Mouse (Mus musculus) stomach, postnatal 0 days (tissue): ENCODE results near the gene Tigar. TPM values are rescaled to one million over a fixed set of nuclear protein-coding genes. Genes with fewer than 3 reads are reported as not detected.

Experiments
- ATAC-seq: fragments of 200-750 bp; cut with Nextera tagmentation; 2 replicates; pipeline ENCODE4 v1.8.0; 2017; ENCODE audit not compliant: low FRiP score, low TSS enrichment
- DNase-seq: peaks from one replicate; pipeline ENCODE4 v3.0.0-alpha.2; 2016; ENCODE audit warnings: low spot score
- H3K27ac ChIP-seq: fragments of 300-500 bp; sonication (generic); replicated peaks from 2 replicates; pipeline ENCODE4 v1.5.1; 2014; ENCODE audit warnings: mild to moderate bottlenecking, control low read depth
- H3K27me3 ChIP-seq: fragments of 300-500 bp; sonication (generic); 2 replicates; pipeline ENCODE4 v1.6.1; 2014; ENCODE audit warnings: low read length; ENCODE audit not compliant: control insufficient read depth, insufficient read depth
- H3K36me3 ChIP-seq: fragments of 300-500 bp; sonication (generic); 2 replicates; pipeline ENCODE4 v1.6.1; 2014; ENCODE audit warnings: low read length, mixed read lengths; ENCODE audit not compliant: control insufficient read depth, insufficient read depth
- H3K4me1 ChIP-seq: fragments of 300-500 bp; sonication (generic); replicated peaks from 2 replicates; pipeline ENCODE4 v1.6.1; 2014; ENCODE audit warnings: antibody characterized with exemption; ENCODE audit not compliant: control insufficient read depth, insufficient read depth
- H3K4me2 ChIP-seq: fragments of 300-500 bp; sonication (generic); replicated peaks from 2 replicates; pipeline ENCODE4 v1.6.1; 2014; ENCODE audit warnings: low read depth, mild to moderate bottlenecking, control low read depth, moderate library complexity
- H3K4me3 ChIP-seq: fragments of 300-500 bp; sonication (generic); 2 replicates; pipeline ENCODE4 v1.5.1; 2014; ENCODE audit warnings: low read depth, low read length, control low read depth
- H3K9ac ChIP-seq: fragments of 300-500 bp; sonication (generic); 2 replicates; pipeline ENCODE4 v1.6.1; 2014; ENCODE audit warnings: mild to moderate bottlenecking, low read length, control low read depth, mixed read lengths
- H3K9me3 ChIP-seq: fragments of 300-500 bp; sonication (generic); 2 replicates; pipeline ENCODE4 v1.6.1; 2016; ENCODE audit warnings: low read length; ENCODE audit not compliant: control insufficient read depth
- CTCF ChIP-seq: IDR thresholded peaks from 2 replicates; pipeline ENCODE4 v1.5.1; 2016; ENCODE audit warnings: antibody characterized with exemption, low read depth, mild to moderate bottlenecking, moderate library complexity
- EP300 ChIP-seq: optimal IDR thresholded peaks from 2 replicates; pipeline ENCODE3; 2016; ENCODE audit warnings: antibody characterized with exemption
- WGBS: fragments of 180-500 bp; shearing (Covaris S2); extraction: QIAGEN DNeasy Blood & Tissue Kit; methylation state at CpG from one replicate; pipeline ENCODE4 v1.1.7; 2014; 5-methylcytosine and 5-hydroxymethylcytosine counted together
- polyA plus RNA-seq: library from polyadenylated mRNA; unstranded; fragments of >200 nt; fragmentation: Nextera tagmentation; extraction: Ambion mirVana; gene quantifications from 2 replicates; pipeline ENCODE4 v1.2.1, GENCODE M21; 2015

Gene Tigar
- polyA plus RNA-seq, 1 experiment from 2014 or later, result 4.1 TPM

DNA sequence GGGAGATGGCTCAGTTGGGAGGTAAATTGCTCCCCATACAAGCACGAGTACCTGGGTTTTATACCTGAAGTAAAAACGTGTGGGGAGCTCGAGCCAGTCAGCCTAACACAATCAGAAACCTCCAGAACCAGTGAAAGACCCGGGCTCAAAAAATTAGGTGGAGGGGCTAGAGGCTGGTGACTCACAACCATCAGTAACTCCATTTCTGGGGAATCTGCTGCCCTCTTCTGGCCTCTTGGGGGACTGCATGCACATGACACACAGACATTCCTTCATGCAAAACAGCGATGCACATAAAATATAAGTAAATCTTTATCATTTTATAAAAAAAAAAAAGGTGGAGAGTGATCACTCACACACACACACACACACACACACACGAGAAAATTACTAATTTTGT is 4.2 kb downstream of the Tigar start:
- Histone ChIP-seq H3K27ac (no peak overlapping the region), H3K4me3 (no peak overlapping the region), H3K9ac (no peak overlapping the region), H3K4me2 (no peak overlapping the region), H3K36me3 (no peaks in the 10 kb centered on the region), H3K9me3 (no peaks in the 10 kb centered on the region), H3K4me1 (no peaks in the 10 kb centered on the region), H3K27me3 (no peaks in the 10 kb centered on the region)
- TF ChIP-seq CTCF, result peak; percentile 72
- no peak for TF ChIP-seq EP300
- DNase-seq (peak; percentile 42), ATAC-seq (no peak)
- WGBS, result 69% methylated on average over 6 of the region's 6 CpGs

DNA sequence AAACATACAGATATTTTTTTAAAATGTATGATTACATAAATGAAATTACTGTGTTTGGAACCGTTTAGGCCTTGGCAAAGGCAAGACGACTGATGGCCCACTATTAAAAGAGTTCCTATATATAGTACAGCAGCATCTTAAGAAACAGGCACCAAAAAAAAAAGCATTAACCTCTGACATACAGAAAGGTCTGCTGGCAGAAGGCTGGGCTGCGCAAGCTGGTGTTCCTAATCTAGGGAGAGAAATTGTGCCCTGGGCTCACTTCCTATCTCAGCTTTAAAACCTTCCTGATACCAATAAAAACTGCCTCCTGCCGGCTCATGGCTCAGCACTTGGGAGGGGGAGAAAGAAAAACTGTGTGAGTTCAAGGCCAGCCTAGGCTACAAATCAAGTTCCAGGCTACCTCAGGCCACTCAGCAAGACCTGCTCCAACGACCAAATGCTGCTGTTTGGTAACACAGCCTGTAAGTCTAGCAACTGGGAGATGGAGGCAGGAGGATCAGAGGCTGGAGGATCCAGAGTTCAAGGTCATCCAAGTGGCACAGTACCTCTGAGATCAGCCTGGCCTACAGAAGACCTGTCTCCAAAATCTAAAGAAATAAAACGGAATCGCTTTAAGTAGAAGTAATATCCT is 4.8 kb downstream of the Tigar start:
- Histone ChIP-seq H3K27me3 (no peaks in the 10 kb centered on the region), H3K9me3 (no peaks in the 10 kb centered on the region), H3K27ac (no peak overlapping the region), H3K36me3 (no peaks in the 10 kb centered on the region), H3K4me2 (no peak overlapping the region), H3K4me3 (no peak overlapping the region), H3K4me1 (no peaks in the 10 kb centered on the region), H3K9ac (no peak overlapping the region)
- TF ChIP-seq EP300 (no peak), CTCF (no peak)
- ATAC-seq (no peak), DNase-seq (no peak)
- 75% methylated on average over 7 of the region's 7 CpGs for WGBS

DNA sequence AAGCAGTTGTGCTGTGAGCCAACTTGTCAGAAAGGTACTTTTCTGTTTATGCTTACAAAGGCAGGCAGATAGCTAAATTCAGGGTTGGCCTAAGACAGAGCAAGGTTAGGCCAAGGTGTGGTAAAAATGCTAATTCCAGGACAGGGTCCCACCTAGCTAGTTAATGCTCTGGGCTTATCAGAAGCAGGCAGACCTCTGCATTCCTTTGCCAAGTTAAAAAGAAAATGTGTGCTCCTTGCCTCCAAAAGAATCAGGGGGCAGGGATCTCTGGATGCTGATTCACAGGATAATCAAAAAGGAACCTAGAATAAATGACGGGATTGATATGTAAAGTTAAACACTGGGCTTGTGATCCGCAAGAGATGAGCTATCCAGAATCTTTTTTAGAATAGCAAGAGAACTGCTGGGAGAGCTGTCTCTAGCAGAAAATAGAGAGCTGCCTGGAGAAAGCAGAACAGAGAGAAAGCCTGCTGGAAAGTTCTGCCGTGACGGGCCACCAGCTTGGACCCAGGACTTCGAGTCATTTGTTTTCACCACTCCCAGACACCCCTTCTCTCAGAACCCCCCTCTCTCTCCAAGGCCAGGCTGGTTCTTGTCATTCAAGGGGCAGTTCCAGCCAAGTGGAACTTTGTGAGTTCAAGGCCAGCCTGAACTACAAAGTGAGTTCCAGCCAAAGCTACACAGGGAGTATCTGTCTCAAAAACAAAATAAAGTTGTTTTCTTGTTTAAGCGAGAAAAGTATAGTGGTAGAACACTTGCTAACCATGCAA is 5.7 kb downstream of the Tigar start:
- no peak overlapping the region for H3K27ac ChIP-seq
- H3K9ac ChIP-seq, result no peak overlapping the region
- 84% methylated on average over 6 of the region's 6 CpGs for WGBS
- no peak for DNase-seq
- H3K9me3 ChIP-seq, result no peaks in the 10 kb centered on the region
- H3K4me3 ChIP-seq, result no peak overlapping the region
- ATAC-seq, result no peak
- TF ChIP-seq CTCF, result no peak
- TF ChIP-seq EP300, result no peak
- no peaks in the 10 kb centered on the region for H3K4me1 ChIP-seq
- H3K36me3 ChIP-seq, result no peaks in the 10 kb centered on the region
- no peaks in the 10 kb centered on the region for H3K27me3 ChIP-seq
- H3K4me2 ChIP-seq, result no peak overlapping the region

DNA sequence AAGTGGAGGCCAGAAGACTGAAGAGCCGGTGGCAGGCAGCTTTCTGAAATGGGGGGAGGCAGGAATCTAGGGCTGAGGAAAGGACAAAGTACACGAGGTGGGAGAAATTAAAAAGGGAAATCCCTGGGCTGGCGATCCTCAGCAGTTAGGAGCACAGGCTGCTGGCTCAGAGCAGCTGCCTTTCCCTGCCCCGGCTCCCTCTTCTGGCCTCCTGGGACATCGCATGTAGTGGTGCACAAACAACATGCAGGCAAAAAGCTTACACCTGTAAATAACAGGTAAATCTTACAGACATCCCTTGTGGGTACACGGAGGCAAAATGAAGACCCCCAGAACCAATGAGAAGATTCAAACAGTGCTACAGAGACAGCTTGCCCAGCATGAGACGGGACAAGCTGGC is 14.8 kb downstream of the Tigar start:
- no peak for ATAC-seq
- DNase-seq, result peak; percentile 56
- Histone ChIP-seq H3K4me3 (no peak overlapping the region), H3K27ac (no peak overlapping the region), H3K36me3 (no peaks in the 10 kb centered on the region; the same call in 1 of the 2 replicates), H3K27me3 (no peaks in the 10 kb centered on the region), H3K4me1 (no peaks in the 10 kb centered on the region), H3K4me2 (no peak overlapping the region), H3K9ac (no peak overlapping the region), H3K9me3 (no peaks in the 10 kb centered on the region)
- no peak for TF ChIP-seq EP300
- TF ChIP-seq CTCF, result peak; percentile 69
- WGBS, result 68% methylated on average over 7 of the region's 7 CpGs

DNA sequence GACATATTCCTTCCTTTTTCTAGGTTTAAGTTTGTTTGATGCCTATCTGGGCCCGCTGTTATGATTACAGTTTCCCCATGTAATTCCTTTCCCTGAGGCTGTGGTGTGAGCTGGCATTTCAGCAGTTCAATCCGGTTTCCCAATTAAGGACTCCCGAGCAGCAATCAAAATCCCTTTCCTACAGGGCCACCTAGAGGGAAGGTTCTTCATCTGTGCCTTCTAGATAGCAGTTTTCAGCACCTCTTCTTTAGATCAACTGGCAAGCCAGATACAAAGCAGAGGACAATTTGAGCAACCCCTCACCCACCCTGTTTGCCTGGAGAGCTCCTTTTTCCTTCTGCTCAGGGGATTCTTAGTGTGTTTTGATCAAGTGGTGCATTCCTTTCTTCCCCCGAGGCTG is 22.6 kb downstream of the Tigar start:
- Histone ChIP-seq H3K9me3 (no peaks in the 10 kb centered on the region), H3K4me2 (no peak overlapping the region), H3K27me3 (no peaks in the 10 kb centered on the region), H3K36me3 (peaks cover 8% of the 10 kb centered on the region; the same call in 1 of the 2 replicates), H3K4me1 (no peaks in the 10 kb centered on the region), H3K27ac (no peak overlapping the region), H3K4me3 (no peak overlapping the region), H3K9ac (no peak overlapping the region)
- DNase-seq (no peak), ATAC-seq (no peak)
- WGBS, result 56% methylated on average over 4 of the region's 4 CpGs
- TF ChIP-seq CTCF (peak; percentile 46; the same call in 1 of the 2 replicates), EP300 (no peak)

DNA sequence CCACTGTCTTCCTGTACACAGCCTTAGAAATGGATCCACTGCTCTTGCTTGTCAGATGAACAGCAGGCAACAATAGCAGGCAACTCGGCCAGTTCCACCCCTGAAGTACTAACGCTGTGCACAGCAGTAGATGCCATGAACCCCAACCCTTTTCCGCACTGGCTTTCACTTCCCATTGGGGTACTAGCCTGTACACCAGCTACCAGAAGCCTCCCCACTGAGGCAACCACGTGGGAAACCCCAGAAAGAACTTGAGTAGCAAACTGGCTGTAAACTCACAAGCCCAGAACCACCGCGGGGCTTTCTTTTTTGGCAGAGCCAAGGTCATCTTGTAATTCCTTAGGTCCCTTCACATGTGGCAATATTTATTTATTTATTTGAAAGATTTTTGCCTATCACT is 27.5 kb downstream of the Tigar start:
- Histone ChIP-seq H3K27me3 (no peaks in the 10 kb centered on the region), H3K9ac (no peak overlapping the region), H3K9me3 (no peaks in the 10 kb centered on the region), H3K4me1 (no peaks in the 10 kb centered on the region), H3K36me3 (no peaks in the 10 kb centered on the region), H3K4me3 (no peak overlapping the region), H3K4me2 (no peak overlapping the region), H3K27ac (no peak overlapping the region)
- DNase-seq, result no peak
- WGBS, result 80% methylated on average over 6 of the region's 6 CpGs
- TF ChIP-seq CTCF (no peak), EP300 (no peak)
- no peak for ATAC-seq
